Mouse (Mus musculus): ENCODE measurements around the gene Llph. TPM values are rescaled to one million over a fixed set of nuclear protein-coding genes. Genes with fewer than 3 reads are reported as not detected.

Gene Llph
- 10 to 100 TPM; 15.0 to 16.1 TPM for total RNA-seq (2021)
- long read RNA-seq, experiment 1, transcript Llph-201 (3 exons, 1,664 nt): major isoform, 18 of 24 reads
- long read RNA-seq, experiment 1, transcript Llph-202 (3 exons, 1,463 nt): minor isoform, 5 of 24 reads
- long read RNA-seq, experiment 1, partial matches to known transcripts: 1 of 24 reads
- long read RNA-seq, experiment 1, other reads (novel, unspliced or antisense): 0 of 24 reads
- long read RNA-seq, experiment 2, transcript Llph-201 (3 exons, 1,664 nt): major isoform, 30 of 39 reads
- long read RNA-seq, experiment 2, transcript Llph-202 (3 exons, 1,463 nt): minor isoform, 5 of 39 reads
- long read RNA-seq, experiment 2, partial matches to known transcripts: 3 of 39 reads
- long read RNA-seq, experiment 2, other reads (novel, unspliced or antisense): 1 of 39 reads

DNA sequence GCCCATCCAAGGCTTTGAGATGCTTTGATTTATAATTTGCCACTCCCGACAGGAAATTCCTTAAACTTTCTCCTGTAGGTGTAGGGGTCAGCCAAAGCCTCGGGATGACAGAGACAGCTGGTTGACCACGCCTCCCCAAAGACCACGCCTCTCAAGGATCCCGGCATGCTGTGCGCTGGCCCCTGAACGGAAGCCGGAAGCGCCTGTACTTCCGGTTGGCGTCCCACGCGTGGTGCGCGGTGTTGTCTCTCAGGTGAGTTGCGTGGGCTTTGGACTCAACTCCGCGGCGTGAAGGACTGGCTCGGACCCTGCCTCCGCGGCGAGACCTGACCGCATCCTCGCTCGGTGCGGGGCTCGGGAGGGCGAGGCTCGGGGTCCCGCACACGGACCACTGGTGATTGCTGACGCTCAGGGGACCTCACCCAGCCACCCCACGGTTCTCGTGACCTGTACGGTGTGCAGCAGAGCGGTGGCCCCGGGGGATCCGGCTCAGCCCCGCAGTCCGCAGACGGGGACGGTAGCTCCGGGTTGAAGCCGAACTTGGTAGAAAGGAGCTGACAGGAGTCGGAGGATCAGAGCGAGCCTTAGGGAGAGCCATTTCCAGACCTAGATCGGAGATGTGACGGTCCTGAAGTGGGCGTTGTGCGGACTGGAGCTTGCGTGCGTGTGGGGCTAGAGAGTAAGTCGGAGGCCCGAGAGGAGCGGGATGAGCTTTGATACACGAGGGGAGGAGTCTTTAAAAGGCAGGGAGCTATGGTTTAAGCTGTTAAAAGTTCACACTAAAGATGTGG is at the start of gene Llph:
Gene Llph (plus strand): TSS at position 200 of the 791 bp plus-strand sequence.
- H3K27ac ChIP-seq: peak within 1 kb of the TSS; percentile 89
- peak; percentile 83 to 88 for DNase-seq (ENCODE audit: low spot score in 2 of 2)
- TF ChIP-seq CTCF (conservative IDR thresholded peaks at IDR 0.05): no peak

DNA sequence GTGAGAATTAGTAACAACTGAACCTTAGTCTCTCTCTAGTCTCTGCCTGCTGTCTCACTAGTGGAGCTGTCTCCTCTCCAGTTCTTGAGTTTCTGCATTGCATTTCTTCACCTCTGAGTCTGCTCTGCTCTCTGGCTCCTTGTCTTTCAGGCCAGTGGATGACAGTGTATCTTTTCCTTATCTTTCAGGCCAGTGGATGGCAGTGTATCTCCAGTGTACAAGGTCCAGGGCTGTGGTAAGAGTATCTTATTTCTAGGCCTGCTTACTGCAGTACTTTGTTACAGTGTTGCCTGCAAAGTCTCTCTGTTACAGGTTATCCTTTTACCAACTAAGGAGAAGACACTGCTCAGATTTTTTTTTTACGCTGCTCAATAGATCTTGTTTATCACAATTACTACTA is 44.0 kb upstream of the Llph start:
- TF ChIP-seq CTCF (conservative IDR thresholded peaks at IDR 0.05): peak; percentile 53
- DNase-seq (ENCODE audit: low spot score in 2 of 2): no peak
- H3K27ac ChIP-seq: no peak overlapping the region
- H3K4me3 ChIP-seq: no peak overlapping the region

More for the DNA sequence above, at the start of gene Llph:
- H3K4me3 ChIP-seq: peak within 1 kb of the TSS; percentile 87

- Histone ChIP-seq H3K4me3 (no peak overlapping the region), H3K27ac (no peak overlapping the region)
- TF ChIP-seq CTCF (conservative IDR thresholded peaks at IDR 0.05): no peak
- no peak for DNase-seq (ENCODE audit: low spot score in 2 of 2)
Observed at GRCm38 (mm10) chr10:120183342-120183741, 43.5 kb upstream of the Llph start.

DNA sequence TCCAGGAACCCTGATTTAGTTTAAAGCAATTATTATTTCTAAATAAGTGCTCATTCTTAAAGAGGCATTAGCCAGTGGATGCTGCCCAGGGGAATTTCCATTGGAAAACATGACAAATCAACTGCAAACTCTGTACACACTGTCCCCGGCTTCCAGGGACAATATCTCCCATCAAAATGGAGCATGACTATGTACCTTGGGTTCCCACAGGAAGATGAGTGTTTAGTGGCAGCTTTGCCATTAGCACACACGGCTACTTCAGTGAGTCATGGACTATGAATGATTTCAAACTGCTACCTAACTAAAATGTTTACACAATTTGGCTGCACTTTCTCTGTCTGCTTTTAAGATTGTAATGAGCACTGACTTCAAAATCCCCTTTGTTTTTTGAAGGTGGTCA is 38.4 kb upstream of the Llph start:
- DNase-seq (ENCODE audit: low spot score in 2 of 2): no peak
- TF ChIP-seq CTCF (conservative IDR thresholded peaks at IDR 0.05): no peak
- Histone ChIP-seq H3K4me3 (no peak overlapping the region), H3K27ac (no peak overlapping the region)

GRCm38 (mm10) chr10:120189276-120189675 is 37.6 kb upstream of the Llph start:
- no peak for DNase-seq (ENCODE audit: low spot score in 2 of 2)
- no peak for TF ChIP-seq CTCF (conservative IDR thresholded peaks at IDR 0.05)
- no peak overlapping the region for H3K27ac ChIP-seq
- H3K4me3 ChIP-seq: no peak overlapping the region

DNA sequence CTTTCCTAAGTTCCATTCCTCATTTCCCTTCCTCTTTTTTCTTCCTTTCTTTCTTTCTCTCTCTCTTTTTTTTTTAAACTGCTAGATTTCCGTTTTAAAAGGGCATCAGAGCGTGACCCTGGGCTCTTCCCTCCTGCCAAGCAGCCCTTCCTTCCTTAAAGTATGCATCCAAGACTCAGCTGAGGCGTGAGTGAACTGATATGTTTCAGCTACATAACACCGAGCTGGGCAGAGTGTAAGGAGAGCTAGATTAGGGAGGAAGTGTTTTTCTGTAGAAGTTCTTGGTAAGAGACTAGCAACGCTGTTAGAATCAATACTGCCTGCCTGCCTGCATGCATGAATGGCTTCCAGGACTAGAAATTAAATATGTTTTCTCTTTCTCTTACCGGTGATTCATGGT is 37.1 kb upstream of the Llph start:
- DNase-seq (ENCODE audit: low spot score in 2 of 2): no peak
- no peak overlapping the region for H3K4me3 ChIP-seq
- no peak overlapping the region for H3K27ac ChIP-seq
- no peak for TF ChIP-seq CTCF (conservative IDR thresholded peaks at IDR 0.05)

- Histone ChIP-seq H3K4me3 (no peak overlapping the region), H3K27ac (no peak overlapping the region)
Observed at GRCm38 (mm10) chr10:120191165-120191564, 35.7 kb upstream of the Llph start.

GRCm38 (mm10) chr10:120192278-120192677 is 34.6 kb upstream of the Llph start:
- Histone ChIP-seq H3K4me3 (no peak overlapping the region), H3K27ac (no peak overlapping the region)
- no peak for TF ChIP-seq CTCF (conservative IDR thresholded peaks at IDR 0.05)
- DNase-seq (ENCODE audit: low spot score in 2 of 2): no peak

More at GRCm38 (mm10) chr10:120191165-120191564, 35.7 kb upstream of the Llph start:
- TF ChIP-seq CTCF (conservative IDR thresholded peaks at IDR 0.05): no peak
- DNase-seq (ENCODE audit: low spot score in 2 of 2): no peak

GRCm38 (mm10) chr10:120193255-120193654 is 33.6 kb upstream of the Llph start:
- no peak for DNase-seq (ENCODE audit: low spot score in 2 of 2)
- TF ChIP-seq CTCF (conservative IDR thresholded peaks at IDR 0.05): no peak
- H3K27ac ChIP-seq: no peak overlapping the region
- H3K4me3 ChIP-seq: no peak overlapping the region

DNA sequence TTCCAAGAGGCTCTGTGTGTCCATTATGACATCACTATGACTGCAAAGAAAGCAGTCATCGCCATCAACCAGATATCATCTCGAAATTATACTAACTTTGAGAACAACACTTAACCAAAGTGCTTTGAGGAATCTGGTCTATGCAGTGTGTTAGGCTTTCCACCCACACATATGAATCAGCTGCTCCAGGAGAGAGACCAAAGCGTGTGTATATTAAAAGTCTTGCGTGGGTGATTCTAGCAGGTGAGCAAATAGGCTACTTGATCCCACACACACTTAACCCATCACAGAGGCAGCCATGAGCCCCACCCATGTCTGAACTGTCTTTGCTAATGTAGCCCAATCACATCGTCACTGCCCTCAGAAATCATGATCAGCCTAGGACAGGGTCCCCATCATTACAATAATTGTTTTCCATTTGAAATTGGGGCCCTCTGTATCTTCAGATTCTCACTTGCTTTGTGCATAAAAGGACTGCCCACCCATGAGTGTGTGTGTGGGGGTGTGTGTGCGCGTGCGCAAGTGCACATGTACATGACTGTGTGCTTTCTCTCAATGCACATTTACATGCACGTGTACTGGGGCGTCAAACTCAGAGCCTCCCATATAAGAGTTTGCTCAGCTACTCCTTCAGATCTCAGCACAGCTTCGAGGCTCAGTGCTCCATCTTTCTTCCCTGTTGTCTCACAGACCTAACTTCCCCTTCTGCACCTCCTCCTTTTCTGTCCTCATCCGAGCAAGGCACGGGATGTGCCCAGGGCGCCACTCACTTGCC is 29.6 kb upstream of the Llph start:
- H3K4me3 ChIP-seq: no peak overlapping the region
- no peak for DNase-seq (ENCODE audit: low spot score in 2 of 2)
- no peak for TF ChIP-seq CTCF (conservative IDR thresholded peaks at IDR 0.05)
- no peak overlapping the region for H3K27ac ChIP-seq

DNA sequence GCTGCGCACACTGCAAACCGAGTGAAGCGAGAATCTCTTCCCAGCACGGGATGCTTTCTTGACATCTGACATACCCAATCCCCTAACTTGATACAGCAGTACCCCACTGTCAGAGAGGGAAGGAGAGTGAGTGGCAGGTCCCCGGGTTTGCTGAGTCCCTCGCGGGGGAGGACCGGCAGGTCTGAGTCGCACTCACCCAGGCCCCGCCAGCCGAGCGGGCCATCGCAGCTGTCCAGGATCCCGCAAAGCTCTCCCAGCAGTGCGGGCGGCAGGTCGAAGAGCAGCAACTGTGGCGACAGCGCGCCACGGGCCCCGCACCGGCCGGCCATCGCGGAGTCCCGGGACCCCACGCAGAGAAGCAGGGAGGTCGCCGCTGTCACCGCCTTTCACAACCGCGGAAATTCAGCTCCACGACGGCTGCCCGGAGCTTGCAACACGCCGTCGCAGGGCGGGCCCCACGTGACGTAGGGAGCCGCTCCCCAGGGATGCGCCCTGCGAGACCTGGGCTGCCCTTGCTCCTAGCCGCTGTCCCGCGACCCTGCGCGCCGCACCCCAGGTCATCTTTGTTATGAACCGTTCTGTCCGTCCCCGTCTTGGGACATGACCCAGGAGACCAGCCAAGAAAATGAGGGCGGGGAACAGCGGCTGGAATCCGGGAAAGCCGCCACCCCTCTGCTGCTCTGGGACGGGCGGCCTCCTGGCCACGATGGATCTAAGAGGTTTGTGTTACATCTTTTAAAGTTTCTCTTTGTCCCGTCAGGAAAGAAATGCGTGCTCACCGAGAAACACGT is 25.5 kb upstream of the Llph start, which contains the start of gene Tmbim4:
Gene Tmbim4 (plus strand): TSS at position 460 of the 791 bp plus-strand sequence.
- no peak for TF ChIP-seq CTCF (conservative IDR thresholded peaks at IDR 0.05)
- Histone ChIP-seq H3K4me3 (peak within 1 kb of the TSS; percentile 56), H3K27ac (no peak within 1 kb of the TSS)

DNA sequence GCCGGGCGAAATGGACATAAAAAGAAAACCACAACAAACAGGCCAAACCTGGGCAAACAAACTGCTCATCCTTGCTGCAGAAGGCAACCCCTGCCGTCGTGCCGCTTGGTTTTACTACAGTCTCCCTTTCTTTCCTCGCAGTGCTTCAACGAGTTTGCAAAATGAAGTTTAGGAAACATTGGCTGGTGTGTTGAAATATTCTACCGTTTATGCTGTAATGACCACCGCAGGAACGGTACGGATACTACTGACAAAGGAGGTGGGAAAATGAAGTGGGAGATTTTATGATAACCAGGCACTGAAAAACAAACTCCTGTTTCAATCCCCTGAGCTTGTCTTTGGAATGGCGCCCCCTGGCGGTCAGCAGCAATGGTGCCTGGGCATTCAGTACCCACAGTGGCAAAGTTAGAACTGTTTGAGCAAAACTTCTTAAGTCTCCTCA is 24.9 kb upstream of the Llph start, which contains the start of gene Irak3:
Gene Irak3 (minus strand): TSS at position 170 of the 442 bp plus-strand sequence.
- no peak within 1 kb of the TSS for H3K27ac ChIP-seq
- H3K4me3 ChIP-seq: peak within 1 kb of the TSS; percentile 56
- peak; percentile 45 to 84 for DNase-seq (ENCODE audit: low spot score in 2 of 2)
- TF ChIP-seq CTCF (conservative IDR thresholded peaks at IDR 0.05): peak; percentile 99

More for the DNA sequence above, 25.5 kb upstream of the Llph start, which contains the start of gene Tmbim4:
- no peak for DNase-seq (ENCODE audit: low spot score in 2 of 2)

Measured in layer of hippocampus, adult 2 months (tissue).